Mouse (Mus musculus) midbrain, postnatal 0 days (tissue): Measurements from ENCODE around the gene Yrdc. TPM values are rescaled to one million over a fixed set of nuclear protein-coding genes. Genes with fewer than 3 reads are reported as not detected.
A peak's percentile ranks its signal among the peaks of the same experiment; 100 is the strongest.

Experiments used
- ATAC-seq: fragments of 200-750 bp; cut with Nextera tagmentation; 2 replicates; pipeline ENCODE4 v1.8.0; 2017; ENCODE audit warnings: moderate number of reproducible peaks, mild to moderate bottlenecking, moderate TSS enrichment, moderate library complexity; ENCODE audit not compliant: low FRiP score
- DNase-seq: peaks from one replicate; pipeline ENCODE4 v3.0.0-alpha.2; 2015; ENCODE audit warnings: low spot score
- H3K27ac ChIP-seq: fragments of 300-500 bp; sonication (generic); 2 replicates; pipeline ENCODE4 v1.5.1; 2014; ENCODE audit warnings: low read depth, mild to moderate bottlenecking, low read length, mixed read lengths
- H3K27me3 ChIP-seq: fragments of 300-500 bp; sonication (generic); 2 replicates; pipeline ENCODE4 v1.6.1; 2014; ENCODE audit warnings: low read length, control low read depth, mixed read lengths; ENCODE audit not compliant: insufficient read depth
- H3K36me3 ChIP-seq: fragments of 300-500 bp; sonication (generic); 2 replicates; pipeline ENCODE4 v1.6.1; 2014; ENCODE audit warnings: low read length, control low read depth, mixed read lengths; ENCODE audit not compliant: insufficient read depth
- H3K4me1 ChIP-seq: fragments of 300-500 bp; sonication (generic); 2 replicates; pipeline ENCODE4 v1.6.1; 2014; ENCODE audit warnings: mild to moderate bottlenecking, control low read depth, antibody characterized with exemption, low read length, mixed read lengths; ENCODE audit not compliant: insufficient read depth
- H3K4me2 ChIP-seq: fragments of 300-500 bp; sonication (generic); 2 replicates; pipeline ENCODE4 v1.6.1; 2014; ENCODE audit warnings: low read depth, mild to moderate bottlenecking, low read length, mixed read lengths; ENCODE audit not compliant: poor library complexity, severe bottlenecking
- H3K4me3 ChIP-seq: fragments of 300-500 bp; sonication (generic); 2 replicates; pipeline ENCODE4 v1.5.1; 2014; ENCODE audit warnings: low read depth, mild to moderate bottlenecking, low read length, moderate library complexity
- H3K9ac ChIP-seq: fragments of 300-500 bp; sonication (generic); replicated peaks from 2 replicates; pipeline ENCODE4 v1.6.1; 2014; ENCODE audit warnings: mild to moderate bottlenecking, low read length, moderate library complexity, mixed read lengths; ENCODE audit not compliant: poor library complexity, severe bottlenecking
- H3K9me3 ChIP-seq: fragments of 300-500 bp; sonication (generic); 2 replicates; pipeline ENCODE4 v1.6.1; 2016; ENCODE audit warnings: low read length, control low read depth
- CTCF ChIP-seq: IDR thresholded peaks from 2 replicates; pipeline ENCODE4 v1.5.1; 2016; ENCODE audit warnings: antibody characterized with exemption, mild to moderate bottlenecking
- WGBS: fragments of 180-500 bp; shearing (Covaris S2); extraction: QIAGEN DNeasy Blood & Tissue Kit; methylation state at CpG from one replicate; pipeline ENCODE4 v1.1.7; 2014; 5-methylcytosine and 5-hydroxymethylcytosine counted together
- polyA plus RNA-seq: library from polyadenylated mRNA; unstranded; fragments of >200 nt; fragmentation: Nextera tagmentation; extraction: Ambion mirVana; gene quantifications from 2 replicates; pipeline ENCODE4 v1.2.1, GENCODE M21; 2015
- total RNA-seq: library from RNA; depleted of rRNA; stranded (reverse); fragments of >200 nt; gene quantifications from 2 replicates; pipeline ENCODE4 v1.2.3, GENCODE M21; 2014

Yrdc gene
- total and polyA plus RNA-seq, 2 experiments from 2014 or later, result 54.5 to 55.7 TPM

GRCm38 (mm10) chr4:124882151-124882729 lies 31.8 kb downstream of the Yrdc start:
- ATAC-seq (0 out of 2 replicates have a peak, but pooled peaks have one; percentile 7), DNase-seq (no peak)
- Histone ChIP-seq H3K4me2 (peak overlapping the region; percentile 53), H3K4me1 (no peaks in the 10 kb centered on the region; the same call in 1 of the 2 replicates), H3K9ac (peak overlapping the region; percentile 60), H3K9me3 (0 out of 2 replicates have a peak, but pooled peaks cover 3% of the 10 kb centered on the region), H3K27ac (peak overlapping the region; percentile 65), H3K36me3 (0 out of 2 replicates have a peak, but pooled peaks cover 4% of the 10 kb centered on the region), H3K27me3 (no peaks in the 10 kb centered on the region), H3K4me3 (peak overlapping the region; percentile 53)
- TF ChIP-seq CTCF, result no peak
- under 1% methylated on average over 37 of the region's 37 CpGs for WGBS

GRCm38 (mm10) chr4:124888702-124889101 lies 38.2 kb downstream of the Yrdc start:
- no peak overlapping the region for H3K27ac ChIP-seq
- H3K4me3 ChIP-seq, result no peak overlapping the region
- H3K9me3 ChIP-seq, result no peaks in the 10 kb centered on the region
- H3K36me3 ChIP-seq, result 0 out of 2 replicates have a peak, but pooled peaks cover 4% of the 10 kb centered on the region
- 63% methylated on average over 7 of the region's 7 CpGs for whole genome bisulfite sequencing
- no peaks in the 10 kb centered on the region for H3K27me3 ChIP-seq
- no peak overlapping the region for H3K4me2 ChIP-seq
- H3K4me1 ChIP-seq, result no peaks in the 10 kb centered on the region; the same call in 1 of the 2 replicates
- DNase-seq (no peak), ATAC-seq (no peak)
- no peak for TF ChIP-seq CTCF
- H3K9ac ChIP-seq, result no peak overlapping the region

- Histone ChIP-seq H3K9me3 (no peaks in the 10 kb centered on the region), H3K4me1 (0 out of 2 replicates have a peak, but pooled peaks cover 3% of the 10 kb centered on the region), H3K27me3 (no peaks in the 10 kb centered on the region), H3K27ac (no peak overlapping the region), H3K4me2 (no peak overlapping the region), H3K4me3 (no peak overlapping the region), H3K9ac (no peak overlapping the region), H3K36me3 (0 out of 2 replicates have a peak, but pooled peaks cover 4% of the 10 kb centered on the region)
- ATAC-seq, result no peak
- no peak for DNase-seq
- 88% methylated on average over 2 of the region's 2 CpGs for WGBS
- TF ChIP-seq CTCF, result no peak
Measured at GRCm38 (mm10) chr4:124889935-124890334, 39.5 kb downstream of the Yrdc start.

- no peak overlapping the region for H3K4me2 ChIP-seq
- H3K27me3 ChIP-seq, result no peaks in the 10 kb centered on the region; the same call in 1 of the 2 replicates
- no peak for DNase-seq
- H3K27ac ChIP-seq, result no peak overlapping the region
- no peak overlapping the region for H3K9ac ChIP-seq
- 80% methylated on average over 5 of the region's 5 CpGs for WGBS
- no peak for ATAC-seq
- H3K9me3 ChIP-seq, result no peaks in the 10 kb centered on the region
- H3K4me1 ChIP-seq, result 0 out of 2 replicates have a peak, but pooled peaks cover 3% of the 10 kb centered on the region
- no peak overlapping the region for H3K4me3 ChIP-seq
- TF ChIP-seq CTCF, result no peak
- 0 out of 2 replicates have a peak, but pooled peaks cover 1% of the 10 kb centered on the region for H3K36me3 ChIP-seq
Measured at GRCm38 (mm10) chr4:124890831-124891230, 40.4 kb downstream of the Yrdc start.

GRCm38 (mm10) chr4:124893769-124894168 lies 43.3 kb downstream of the Yrdc start:
- WGBS, result 22% methylated on average over 6 of the region's 6 CpGs
- no peaks in the 10 kb centered on the region for H3K36me3 ChIP-seq
- peak overlapping the region; percentile 38; the same call in 1 of the 2 replicates for H3K27ac ChIP-seq
- DNase-seq, result no peak
- H3K4me3 ChIP-seq, result peak overlapping the region; percentile 49
- H3K4me1 ChIP-seq, result 0 out of 2 replicates have a peak, but pooled peaks cover 3% of the 10 kb centered on the region
- no peaks in the 10 kb centered on the region for H3K9me3 ChIP-seq
- peak overlapping the region; percentile 72 for H3K4me2 ChIP-seq
- no peak for ATAC-seq
- no peaks in the 10 kb centered on the region; the same call in 1 of the 2 replicates for H3K27me3 ChIP-seq
- peak overlapping the region; percentile 66 for H3K9ac ChIP-seq
- TF ChIP-seq CTCF, result no peak
